Mouse (Mus musculus): ENCODE data around the gene Tbxa2r.

Tbxa2r gene

GRCm38 (mm10) chr10:81377362-81377664 lies 48.8 kb downstream of the Tbxa2r start:
- DNase-seq, result no peak

GRCm38 (mm10) chr10:81377793-81378552 lies 49.4 kb downstream of the Tbxa2r start, which contains the start of gene Fzr1:
Fzr1 (minus strand) TSS chr10:81378516.
- DNase-seq, result no peak

- peak; percentile 100 for DNase-seq
Observed at GRCm38 (mm10) chr10:81378553-81379182, 50.1 kb downstream of the Tbxa2r start.

GRCm38 (mm10) chr10:81379183-81379553 lies 50.6 kb downstream of the Tbxa2r start:
- DNase-seq, result no peak

GRCm38 (mm10) chr10:81379809-81380378 lies 51.4 kb downstream of the Tbxa2r start:
- no peak for DNase-seq

- DNase-seq, result peak; percentile 40
Observed at GRCm38 (mm10) chr10:81382039-81382438, 53.5 kb downstream of the Tbxa2r start.

- DNase-seq, result peak; percentile 99
Observed at GRCm38 (mm10) chr10:81383802-81384604, 55.5 kb downstream of the Tbxa2r start, which contains the start of the genes Dohh and Gm48551. Dohh (plus strand) TSS chr10:81384428. Gm48551 (plus strand) TSS chr10:81384466.

- no peak for DNase-seq
Observed at GRCm38 (mm10) chr10:81384605-81384982, 56.1 kb downstream of the Tbxa2r start.
